Mouse (Mus musculus) liver, adult 2 months (tissue): ENCODE measurements around the gene Adamts1.

Source experiments
- CTCF ChIP-seq: fragments of 200-500 bp; IDR thresholded peaks from 2 replicates; pipeline ENCODE4 v1.5.1; 2011; ENCODE audit warnings: low read depth, low read length, control low read depth
- POLR2A ChIP-seq: fragments of 200-500 bp; IDR thresholded peaks from 2 replicates; pipeline ENCODE4 v1.6.1; 2011; ENCODE audit warnings: low read length, control low read depth; ENCODE audit not compliant: insufficient read depth; ENCODE audit errors: extremely low read depth

GRCm38 (mm10) chr16:85779775-85780174 is 23.1 kb downstream of the Adamts1 start:
- no peak for TF ChIP-seq CTCF
- no peak for TF ChIP-seq POLR2A
